Mouse (Mus musculus): Measurements from ENCODE around the gene Gabarap. TPM values are rescaled to one million over a fixed set of nuclear protein-coding genes. Genes with fewer than 3 reads are reported as not detected.
A peak's percentile ranks its signal among the peaks of the same experiment; 100 is the strongest.

The Gabarap gene
- polyA plus RNA-seq, 1 experiment from 2014 or later = 489 TPM

DNA sequence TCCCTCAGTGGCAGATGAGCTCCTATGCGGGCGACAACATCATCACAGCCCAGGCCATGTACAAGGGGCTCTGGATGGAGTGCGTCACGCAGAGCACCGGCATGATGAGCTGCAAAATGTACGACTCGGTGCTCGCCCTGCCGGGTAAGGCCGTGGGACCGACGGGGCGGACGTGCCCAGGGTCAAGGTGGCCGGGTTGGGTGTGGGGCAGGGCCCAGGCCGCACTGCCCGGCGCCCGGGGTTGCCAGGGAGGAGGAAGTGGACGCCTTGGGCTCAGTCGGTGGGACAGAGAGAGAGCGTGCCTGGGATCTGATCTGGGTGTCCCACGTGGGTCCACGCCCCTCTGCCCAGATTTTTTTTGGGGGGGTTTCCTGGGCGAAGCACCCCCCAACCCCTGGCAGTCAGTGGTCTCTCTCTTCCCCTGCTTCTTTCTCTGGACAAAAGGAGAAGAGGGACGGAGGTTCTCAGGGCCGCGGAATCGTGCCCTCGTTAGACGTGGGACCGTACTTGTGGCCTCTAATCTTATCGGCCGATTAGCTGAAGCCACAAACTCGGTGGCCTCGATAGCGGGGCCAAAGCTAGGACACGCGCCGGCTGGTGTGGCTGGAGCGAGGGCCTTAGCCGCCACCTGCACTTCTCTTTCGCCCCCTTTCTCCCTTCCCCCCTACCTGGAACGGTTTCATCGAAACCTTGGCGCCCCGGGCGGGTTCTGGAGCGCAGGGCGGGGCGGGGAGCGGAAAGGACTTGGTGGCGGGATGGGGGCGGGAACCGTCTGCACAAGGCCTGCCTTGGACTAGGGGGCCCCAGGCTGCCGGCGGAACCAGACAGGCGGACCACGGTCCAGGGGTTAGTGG, 24.7 kb upstream of the Gabarap start:
- 2% methylated on average over 59 of the region's 59 CpGs for WGBS (ENCODE audit: insufficient replicate concordance)
- Histone ChIP-seq H3K36me3 (ENCODE audit: control insufficient read depth, insufficient read depth, low read length) (peaks cover 8% of the 10 kb centered on the region), H3K9me3 (replicated peaks; ENCODE audit: control insufficient read depth, low read length) (no peaks in the 10 kb centered on the region), H3K4me1 (ENCODE audit: control insufficient read depth, insufficient read depth, low read length) (peaks cover 10% of the 10 kb centered on the region), H3K9ac (ENCODE audit: low read depth, low read length) (peak overlapping the region; percentile 56), H3K4me3 (ENCODE audit: low read depth, low read length) (peak overlapping the region; percentile 33), H3K4me2 (peak overlapping the region; percentile 73), H3K27me3 (ENCODE audit: control insufficient read depth, insufficient read depth, low read length) (peaks cover 59% of the 10 kb centered on the region), H3K27ac (ENCODE audit: low read depth, low read length) (no peak overlapping the region)
- peak; percentile 50; the same call in 1 of the 2 replicates for ATAC-seq (replicated peaks; ENCODE audit: insufficient number of reproducible peaks, low FRiP score, low TSS enrichment)

DNA sequence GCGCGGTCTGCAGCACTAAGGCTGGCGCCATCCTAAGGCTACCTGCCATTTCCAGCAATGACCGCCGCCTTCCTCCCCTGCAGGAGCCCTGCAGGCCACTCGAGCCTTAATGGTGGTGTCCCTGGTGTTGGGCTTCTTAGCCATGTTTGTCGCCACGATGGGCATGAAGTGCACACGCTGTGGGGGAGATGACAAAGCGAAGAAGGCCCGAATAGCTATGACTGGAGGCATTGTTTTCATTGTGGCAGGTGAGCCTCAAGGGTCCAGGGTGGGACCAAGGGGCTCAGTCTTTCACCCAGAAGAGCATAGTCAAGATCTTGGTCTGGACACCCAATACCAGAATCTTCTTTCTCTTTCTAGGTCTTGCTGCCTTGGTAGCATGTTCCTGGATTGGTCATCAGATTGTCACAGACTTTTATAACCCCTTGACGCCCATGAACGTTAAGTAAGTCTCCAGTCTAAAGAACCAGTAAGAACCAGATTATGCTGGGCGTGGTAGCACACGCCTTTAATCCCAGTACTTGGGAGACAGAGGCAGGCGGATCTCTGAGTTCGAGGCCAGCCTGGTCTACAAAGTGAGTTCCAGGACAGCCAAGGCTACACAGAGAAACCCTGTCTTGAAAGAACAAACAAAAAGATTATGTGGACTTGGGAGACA, 24.0 kb upstream of the Gabarap start:
- Histone ChIP-seq H3K9ac (ENCODE audit: low read depth, low read length) (peak overlapping the region; percentile 56), H3K9me3 (replicated peaks; ENCODE audit: control insufficient read depth, low read length) (no peaks in the 10 kb centered on the region), H3K27me3 (ENCODE audit: control insufficient read depth, insufficient read depth, low read length) (peaks cover 53% of the 10 kb centered on the region), H3K36me3 (ENCODE audit: control insufficient read depth, insufficient read depth, low read length) (peaks cover 13% of the 10 kb centered on the region), H3K4me3 (ENCODE audit: low read depth, low read length) (peak overlapping the region; percentile 33), H3K4me2 (peak overlapping the region; percentile 73), H3K4me1 (ENCODE audit: control insufficient read depth, insufficient read depth, low read length) (peaks cover 10% of the 10 kb centered on the region), H3K27ac (ENCODE audit: low read depth, low read length) (no peak overlapping the region)
- WGBS (ENCODE audit: insufficient replicate concordance) = 38% methylated on average over 17 of the region's 17 CpGs
- no peak for ATAC-seq (replicated peaks; ENCODE audit: insufficient number of reproducible peaks, low FRiP score, low TSS enrichment)

DNA sequence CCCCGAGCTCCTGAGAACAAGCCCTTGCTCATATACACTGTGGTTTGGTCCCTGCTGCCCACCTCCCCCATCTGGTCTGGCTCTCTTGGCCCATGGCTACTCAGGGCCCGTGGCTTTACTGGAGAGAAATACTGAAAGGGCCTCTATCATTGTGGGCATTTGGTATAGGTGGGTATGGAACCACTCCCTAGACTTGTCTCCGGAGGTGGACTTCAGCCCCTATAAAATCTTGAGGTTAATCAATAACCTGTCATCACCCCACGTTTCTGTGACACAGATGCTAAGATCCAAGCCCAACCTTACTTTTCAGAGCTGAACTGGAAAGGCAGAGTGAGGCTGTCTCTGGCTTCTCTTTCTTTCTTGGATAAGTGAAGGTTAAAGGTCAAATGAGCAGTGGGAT, 22.1 kb upstream of the Gabarap start:
- peaks cover 10% of the 10 kb centered on the region for H3K4me1 ChIP-seq (ENCODE audit: control insufficient read depth, insufficient read depth, low read length)
- peaks cover 37% of the 10 kb centered on the region for H3K27me3 ChIP-seq (ENCODE audit: control insufficient read depth, insufficient read depth, low read length)
- H3K27ac ChIP-seq (ENCODE audit: low read depth, low read length) = no peak overlapping the region
- ATAC-seq (replicated peaks; ENCODE audit: insufficient number of reproducible peaks, low FRiP score, low TSS enrichment) = no peak
- H3K36me3 ChIP-seq (ENCODE audit: control insufficient read depth, insufficient read depth, low read length) = peaks cover 15% of the 10 kb centered on the region
- no peaks in the 10 kb centered on the region for H3K9me3 ChIP-seq (replicated peaks; ENCODE audit: control insufficient read depth, low read length)
- no peak overlapping the region for H3K4me2 ChIP-seq
- no peak overlapping the region for H3K9ac ChIP-seq (ENCODE audit: low read depth, low read length)
- no peak overlapping the region for H3K4me3 ChIP-seq (ENCODE audit: low read depth, low read length)
- WGBS (ENCODE audit: insufficient replicate concordance) = 78% methylated on average over 4 of the region's 4 CpGs

DNA sequence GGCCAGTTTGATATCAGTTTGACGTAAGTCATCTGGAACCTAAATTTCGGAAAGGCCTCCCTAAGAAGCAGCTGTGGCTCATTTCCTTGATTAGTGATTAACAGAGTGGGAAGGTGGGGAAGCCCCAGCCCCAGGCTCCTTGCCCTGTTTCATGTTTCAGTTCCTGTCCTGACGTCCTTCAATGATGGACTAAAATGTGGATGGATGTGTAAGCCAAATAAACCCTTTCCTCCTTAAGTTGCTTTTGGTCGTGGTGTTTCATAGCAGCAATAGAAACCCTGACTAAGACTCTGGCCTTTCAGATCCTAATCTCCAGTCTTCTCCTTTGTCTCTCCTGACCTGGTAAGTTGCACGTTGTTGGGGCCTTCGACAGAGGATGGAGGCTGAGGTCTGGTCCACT, 20.7 kb upstream of the Gabarap start:
- Histone ChIP-seq H3K9me3 (replicated peaks; ENCODE audit: control insufficient read depth, low read length) (no peaks in the 10 kb centered on the region), H3K9ac (ENCODE audit: low read depth, low read length) (no peak overlapping the region), H3K27me3 (ENCODE audit: control insufficient read depth, insufficient read depth, low read length) (peaks cover 23% of the 10 kb centered on the region), H3K36me3 (ENCODE audit: control insufficient read depth, insufficient read depth, low read length) (peaks cover 26% of the 10 kb centered on the region), H3K27ac (ENCODE audit: low read depth, low read length) (no peak overlapping the region), H3K4me2 (no peak overlapping the region), H3K4me1 (ENCODE audit: control insufficient read depth, insufficient read depth, low read length) (peaks cover 10% of the 10 kb centered on the region), H3K4me3 (ENCODE audit: low read depth, low read length) (no peak overlapping the region)
- WGBS (ENCODE audit: insufficient replicate concordance) = 81% methylated on average over 6 of the region's 6 CpGs
- no peak for ATAC-seq (replicated peaks; ENCODE audit: insufficient number of reproducible peaks, low FRiP score, low TSS enrichment)

DNA sequence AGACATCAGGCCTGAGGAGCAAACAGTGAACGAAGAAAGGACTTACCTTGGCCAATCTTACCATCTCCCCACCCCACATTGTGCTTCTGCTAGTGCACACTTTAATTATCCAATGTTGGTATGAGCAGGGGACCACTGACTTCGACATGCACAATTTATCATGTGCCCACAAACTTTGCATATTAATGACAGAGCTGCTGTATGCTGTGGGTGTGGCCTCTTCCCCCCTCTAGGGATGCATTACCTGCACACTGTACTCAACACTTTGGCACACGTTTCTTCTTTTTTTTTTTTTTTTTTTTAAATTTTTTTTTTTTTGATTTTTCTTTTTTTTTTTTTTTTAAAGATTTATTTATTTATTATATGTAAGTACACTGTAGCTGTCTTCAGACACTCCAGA, 20.2 kb upstream of the Gabarap start:
- Histone ChIP-seq H3K9me3 (replicated peaks; ENCODE audit: control insufficient read depth, low read length) (no peaks in the 10 kb centered on the region), H3K27ac (ENCODE audit: low read depth, low read length) (no peak overlapping the region), H3K4me3 (ENCODE audit: low read depth, low read length) (no peak overlapping the region), H3K4me2 (no peak overlapping the region), H3K4me1 (ENCODE audit: control insufficient read depth, insufficient read depth, low read length) (peaks cover 9% of the 10 kb centered on the region), H3K36me3 (ENCODE audit: control insufficient read depth, insufficient read depth, low read length) (peaks cover 28% of the 10 kb centered on the region), H3K9ac (ENCODE audit: low read depth, low read length) (no peak overlapping the region), H3K27me3 (ENCODE audit: control insufficient read depth, insufficient read depth, low read length) (peaks cover 17% of the 10 kb centered on the region)
- ATAC-seq (replicated peaks; ENCODE audit: insufficient number of reproducible peaks, low FRiP score, low TSS enrichment) = no peak
- 83% methylated on average over 3 of the region's 3 CpGs for WGBS (ENCODE audit: insufficient replicate concordance)

DNA sequence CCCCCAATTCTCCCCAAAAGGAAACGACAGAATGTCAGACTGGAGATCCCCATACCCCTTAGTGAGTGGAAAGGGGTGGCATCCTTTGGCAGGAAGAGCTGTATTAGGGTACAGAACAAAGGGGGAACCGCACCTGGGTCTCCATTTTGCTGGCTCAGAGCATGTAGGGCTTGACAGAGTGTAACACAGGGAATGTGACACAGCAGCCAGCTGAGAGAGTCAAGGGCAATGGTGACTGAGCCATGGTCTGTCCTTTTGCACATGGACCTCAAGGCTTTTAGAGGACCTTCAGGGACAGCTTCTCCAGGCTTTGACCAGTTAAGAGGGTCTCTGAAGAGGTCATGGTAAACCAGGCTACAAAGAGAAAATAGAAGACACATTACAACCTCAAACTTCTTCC, 16.0 kb upstream of the Gabarap start:
- Histone ChIP-seq H3K9ac (ENCODE audit: low read depth, low read length) (no peak overlapping the region), H3K4me3 (ENCODE audit: low read depth, low read length) (no peak overlapping the region), H3K27me3 (ENCODE audit: control insufficient read depth, insufficient read depth, low read length) (no peaks in the 10 kb centered on the region), H3K9me3 (replicated peaks; ENCODE audit: control insufficient read depth, low read length) (no peaks in the 10 kb centered on the region), H3K4me1 (ENCODE audit: control insufficient read depth, insufficient read depth, low read length) (peaks cover 4% of the 10 kb centered on the region; the same call in 1 of the 2 replicates), H3K36me3 (ENCODE audit: control insufficient read depth, insufficient read depth, low read length) (peaks cover 33% of the 10 kb centered on the region), H3K4me2 (no peak overlapping the region), H3K27ac (ENCODE audit: low read depth, low read length) (no peak overlapping the region)
- no peak for ATAC-seq (replicated peaks; ENCODE audit: insufficient number of reproducible peaks, low FRiP score, low TSS enrichment)
- 79% methylated on average over 2 of the region's 2 CpGs for WGBS (ENCODE audit: insufficient replicate concordance)

DNA sequence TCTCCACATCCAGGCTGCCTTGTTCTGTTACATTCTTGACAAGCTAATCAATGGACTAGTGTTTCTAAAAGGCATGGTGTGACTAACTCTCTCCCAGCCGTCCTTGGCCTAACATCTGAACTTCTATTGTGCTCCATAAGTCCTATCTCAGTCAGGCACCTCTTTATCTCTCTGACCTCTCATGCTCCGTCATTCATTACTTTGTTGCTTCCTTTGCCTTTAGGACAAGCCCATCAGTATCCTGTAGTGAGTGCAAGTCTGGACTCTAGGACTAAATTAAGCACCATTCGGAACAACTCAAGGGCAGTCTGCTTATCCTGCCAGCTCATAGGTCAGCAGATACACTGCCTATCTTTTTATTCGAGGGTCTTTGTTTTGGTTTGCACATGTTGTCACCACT, 14.7 kb upstream of the Gabarap start:
- 54% methylated on average over 4 of the region's 4 CpGs for WGBS (ENCODE audit: insufficient replicate concordance)
- no peak overlapping the region for H3K4me2 ChIP-seq
- H3K9ac ChIP-seq (ENCODE audit: low read depth, low read length) = no peak overlapping the region
- ATAC-seq (replicated peaks; ENCODE audit: insufficient number of reproducible peaks, low FRiP score, low TSS enrichment) = no peak
- H3K9me3 ChIP-seq (replicated peaks; ENCODE audit: control insufficient read depth, low read length) = no peaks in the 10 kb centered on the region
- peaks cover 26% of the 10 kb centered on the region for H3K36me3 ChIP-seq (ENCODE audit: control insufficient read depth, insufficient read depth, low read length)
- H3K27me3 ChIP-seq (ENCODE audit: control insufficient read depth, insufficient read depth, low read length) = no peaks in the 10 kb centered on the region
- peaks cover 4% of the 10 kb centered on the region; the same call in 1 of the 2 replicates for H3K4me1 ChIP-seq (ENCODE audit: control insufficient read depth, insufficient read depth, low read length)
- no peak overlapping the region for H3K4me3 ChIP-seq (ENCODE audit: low read depth, low read length)
- H3K27ac ChIP-seq (ENCODE audit: low read depth, low read length) = no peak overlapping the region

DNA sequence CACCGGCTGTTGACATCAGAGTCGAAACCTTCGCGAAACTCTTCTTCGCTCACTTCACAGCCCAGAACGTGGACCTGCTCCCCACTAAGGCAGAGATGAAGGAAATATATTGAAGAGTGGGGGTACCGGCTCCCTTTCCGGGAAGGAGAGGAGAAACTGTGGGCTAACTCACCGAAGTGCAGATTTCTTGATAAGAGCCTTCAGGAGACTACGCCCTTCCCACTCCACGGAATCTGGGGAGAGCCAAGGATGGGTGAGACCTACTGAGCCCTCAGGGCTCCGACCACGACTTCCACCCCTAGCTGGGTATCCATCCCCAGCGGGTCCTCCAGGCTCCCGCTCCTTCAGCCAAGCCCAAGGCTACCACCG, 11.1 kb upstream of the Gabarap start:
- Histone ChIP-seq H3K36me3 (ENCODE audit: control insufficient read depth, insufficient read depth, low read length) (peaks cover 17% of the 10 kb centered on the region), H3K4me3 (ENCODE audit: low read depth, low read length) (peak overlapping the region; percentile 100), H3K9me3 (replicated peaks; ENCODE audit: control insufficient read depth, low read length) (no peaks in the 10 kb centered on the region), H3K4me1 (ENCODE audit: control insufficient read depth, insufficient read depth, low read length) (peaks cover 20% of the 10 kb centered on the region), H3K9ac (ENCODE audit: low read depth, low read length) (peak overlapping the region; percentile 99), H3K4me2 (peak overlapping the region; percentile 97), H3K27ac (ENCODE audit: low read depth, low read length) (peak overlapping the region; percentile 99), H3K27me3 (ENCODE audit: control insufficient read depth, insufficient read depth, low read length) (no peaks in the 10 kb centered on the region)
- no peak for ATAC-seq (replicated peaks; ENCODE audit: insufficient number of reproducible peaks, low FRiP score, low TSS enrichment)
- 2% methylated on average over 16 of the region's 16 CpGs for WGBS (ENCODE audit: insufficient replicate concordance)

Measured in heart, embryonic 11.5 days (tissue).